In the genomic region with DNA sequence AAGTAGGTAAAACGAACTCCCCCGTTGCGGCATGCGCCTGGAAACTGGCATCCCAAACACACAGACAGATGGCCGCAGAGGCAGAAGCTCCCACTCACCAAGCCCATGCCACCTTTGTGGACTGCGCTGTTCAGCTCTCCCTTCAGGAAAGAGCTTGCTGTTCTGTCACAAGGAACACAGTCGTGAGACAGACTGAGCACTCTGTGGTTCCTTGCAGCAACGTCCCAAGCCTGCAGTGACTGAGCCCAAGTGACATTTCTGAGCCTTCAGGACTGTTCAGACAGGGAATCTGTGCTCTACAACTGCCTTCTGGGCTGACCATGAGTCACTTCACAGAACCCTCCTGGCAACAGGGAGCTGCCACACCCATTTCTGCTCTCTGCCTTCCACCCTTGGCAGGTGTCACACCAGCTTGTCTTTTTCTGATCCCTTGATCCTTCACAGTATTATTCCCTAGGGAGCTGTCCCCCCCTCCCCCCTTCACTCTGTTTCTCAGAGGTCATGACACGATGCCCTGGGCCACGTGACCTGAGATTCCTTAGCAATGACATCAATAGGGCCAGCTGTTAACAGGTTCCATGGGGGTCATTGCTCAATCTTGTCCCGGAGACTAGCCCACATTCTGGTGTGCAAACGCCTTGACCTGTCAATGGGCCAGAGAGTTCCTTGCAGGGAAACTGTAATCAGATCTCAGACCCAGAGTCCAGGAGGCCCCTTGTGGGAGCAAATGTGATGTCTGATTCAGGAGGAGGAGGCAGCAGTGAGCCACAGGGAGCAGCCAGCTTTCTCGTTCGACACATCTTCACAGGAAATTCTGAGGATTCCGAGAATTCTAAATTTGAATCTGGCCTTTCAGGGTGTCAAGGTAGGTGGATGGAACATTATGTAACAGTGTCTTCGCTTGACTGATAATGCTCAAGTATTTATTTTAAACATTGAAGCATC, we compare ENCODE assay signal across 8 mouse cellular contexts. TPM values are rescaled to one million over a fixed set of nuclear protein-coding genes. Genes with fewer than 3 reads are reported as not detected.
DNase-seq lines count a peak whose midpoint lies in the region; ATAC-seq lines count a peak whose summit lies in the region.

No protein-coding gene starts in this region.

- no peak overlapping the region for H3K4me2 ChIP-seq in neural tube, embryonic 15.5 days

- ATAC-seq in neural tube, embryonic 15.5 days (ENCODE audit: low FRiP score), result no peak
- no peak for ATAC-seq in megakaryocyte, adult 5-6 weeks (ENCODE audit: poor library complexity, severe bottlenecking)
- ATAC-seq in megakaryocyte progenitor cell, adult 5-6 weeks (replicated peaks; ENCODE audit: poor library complexity), result no peak

- H3K36me3 ChIP-seq in neural tube, embryonic 15.5 days, result no peaks in the 10 kb centered on the region

- H3K9me3 ChIP-seq in neural tube, embryonic 15.5 days (replicated peaks), result no peaks in the 10 kb centered on the region

- H3K4me1 ChIP-seq in neural tube, embryonic 15.5 days, result peaks cover 1% of the 10 kb centered on the region

- peak; percentile 71 for DNase-seq in neural tube, embryonic 10.5 days (ENCODE audit: extremely low spot score, low spot score)
- peak; percentile 94 for DNase-seq in brain, adult 2 months (ENCODE audit: low read depth, low spot score)
- peak; percentile 90 for DNase-seq in fibroblast of lung, adult 2 months (ENCODE audit: low read depth)
- peak; percentile 55 for DNase-seq in heart, postnatal 4 days
- peak; percentile 68 for DNase-seq in lung, postnatal 10 days

- H3K9ac ChIP-seq in neural tube, embryonic 15.5 days (replicated peaks), result no peak overlapping the region

- H3K27me3 ChIP-seq in neural tube, embryonic 15.5 days (replicated peaks), result no peaks in the 10 kb centered on the region

- H3K27ac ChIP-seq in neural tube, embryonic 15.5 days (replicated peaks), result no peak overlapping the region

- H3K4me3 ChIP-seq in neural tube, embryonic 15.5 days (replicated peaks), result no peak overlapping the region

- 48% methylated on average over 16 of the region's 16 CpGs for WGBS in neural tube, embryonic 15.5 days

RNA-seq across cellular contexts. Expression of gene E2f6, which starts 39.9 kb away (rescaled TPM):
- 26.3 and 31.2 TPM in 2 replicates for polyA plus RNA-seq in neural tube, embryonic 15.5 days (2015; fragmentation: Nextera tagmentation; extraction: Ambion mirVana)
- total RNA-seq in heart, postnatal 4 days (2021), result 10 to 100 TPM; 51.1 to 53.6 TPM
- 34.2 and 34.4 TPM in 2 replicates for total RNA-seq in megakaryocyte, adult 5-6 weeks (2015)
- total RNA-seq in megakaryocyte, adult 5-6 weeks (2017), result 28.3 and 33.8 TPM in 2 replicates
- 51.7 and 60.3 TPM in 2 replicates for total RNA-seq in megakaryocyte progenitor cell, adult 5-6 weeks (2015)
- 49.2 and 49.9 TPM in 2 replicates for total RNA-seq in megakaryocyte progenitor cell, adult 5-6 weeks (2017)

RNA-seq across cellular contexts. Expression of gene Rock2, which starts 44.0 kb away (rescaled TPM):
- 13.5 and 13.7 TPM in 2 replicates for polyA plus RNA-seq in neural tube, embryonic 15.5 days (2015; fragmentation: Nextera tagmentation; extraction: Ambion mirVana)
- 10 to 100 TPM; 93.4 to 98.4 TPM for total RNA-seq in heart, postnatal 4 days (2021)
- 53.0 and 63.4 TPM in 2 replicates for total RNA-seq in megakaryocyte, adult 5-6 weeks (2015)
- 65.0 and 75.9 TPM in 2 replicates for total RNA-seq in megakaryocyte, adult 5-6 weeks (2017)
- 56.7 and 64.2 TPM in 2 replicates for total RNA-seq in megakaryocyte progenitor cell, adult 5-6 weeks (2015)
- total RNA-seq in megakaryocyte progenitor cell, adult 5-6 weeks (2017), result 45.8 and 69.0 TPM in 2 replicates

RNA-seq across cellular contexts. Expression of gene Greb1, which starts 50.0 kb away (rescaled TPM):
- polyA plus RNA-seq in neural tube, embryonic 15.5 days (2015; fragmentation: Nextera tagmentation; extraction: Ambion mirVana), result 0.67 and 1.9 TPM in 2 replicates
- under 1 TPM; 0.10 to 0.54 TPM for total RNA-seq in heart, postnatal 4 days (2021)
- 0.68 TPM in 1 of 2 replicates, not detected in the other for total RNA-seq in megakaryocyte, adult 5-6 weeks (2015)
- total RNA-seq in megakaryocyte, adult 5-6 weeks (2017), result not detected in 2 replicates
- total RNA-seq in megakaryocyte progenitor cell, adult 5-6 weeks (2015), result 0.02 TPM in 1 of 2 replicates, not detected in the other
- total RNA-seq in megakaryocyte progenitor cell, adult 5-6 weeks (2017), result 0.04 and 0.17 TPM in 2 replicates
